Mouse (Mus musculus): ENCODE results near the gene Atg101.
A peak's percentile ranks its signal among the peaks of the same experiment; 100 is the strongest.
"Not testable (repeated sequence)": the region's sequence is repeated elsewhere in the genome, so short reads cannot be mapped to it uniquely, and the experiment has no call there.

The Atg101 gene

DNA sequence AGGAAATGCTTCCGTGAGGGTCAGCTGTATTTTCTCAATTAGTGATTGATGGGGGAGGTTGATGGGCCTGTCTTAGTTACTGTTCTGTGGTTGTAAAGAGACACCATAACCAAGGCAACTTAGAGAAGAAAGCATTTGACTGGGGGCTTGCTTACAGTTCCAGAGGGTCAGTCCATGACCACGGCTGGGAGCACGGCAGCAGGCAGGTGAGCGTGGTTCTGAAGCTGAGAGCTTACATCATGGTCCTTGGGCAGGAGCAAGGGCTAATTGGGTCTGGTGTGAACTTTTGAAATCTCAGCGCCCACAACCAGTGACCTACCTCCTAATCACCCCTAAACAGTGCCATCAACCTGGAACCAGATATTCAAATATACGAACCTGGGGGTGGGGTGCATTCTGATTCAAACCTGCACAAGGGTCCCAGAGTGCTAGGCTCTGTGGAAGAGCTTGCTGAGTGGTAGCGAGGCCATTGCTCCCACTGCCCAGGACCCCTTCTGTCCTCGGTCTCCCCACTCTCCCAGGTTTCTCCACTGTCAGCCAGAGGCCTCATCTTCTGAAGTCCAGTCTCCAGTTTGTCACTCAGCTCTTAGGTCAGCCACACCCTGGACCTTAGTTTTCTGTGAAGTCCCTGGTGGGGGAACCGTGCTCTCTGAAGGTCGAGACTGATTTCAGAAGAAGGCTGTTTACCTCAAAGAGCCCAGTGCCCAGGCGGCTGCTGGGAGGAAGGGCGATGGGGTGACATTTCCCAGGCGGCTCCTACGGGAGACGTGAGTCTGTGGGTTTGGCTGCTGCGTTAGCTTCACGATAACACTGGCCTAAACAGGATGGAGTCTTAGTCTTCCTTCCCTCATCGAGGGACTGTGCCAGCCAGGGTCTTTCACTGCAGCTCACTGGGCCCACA, 33.1 kb downstream of the Atg101 start:
- no peak for DNase-seq

DNA sequence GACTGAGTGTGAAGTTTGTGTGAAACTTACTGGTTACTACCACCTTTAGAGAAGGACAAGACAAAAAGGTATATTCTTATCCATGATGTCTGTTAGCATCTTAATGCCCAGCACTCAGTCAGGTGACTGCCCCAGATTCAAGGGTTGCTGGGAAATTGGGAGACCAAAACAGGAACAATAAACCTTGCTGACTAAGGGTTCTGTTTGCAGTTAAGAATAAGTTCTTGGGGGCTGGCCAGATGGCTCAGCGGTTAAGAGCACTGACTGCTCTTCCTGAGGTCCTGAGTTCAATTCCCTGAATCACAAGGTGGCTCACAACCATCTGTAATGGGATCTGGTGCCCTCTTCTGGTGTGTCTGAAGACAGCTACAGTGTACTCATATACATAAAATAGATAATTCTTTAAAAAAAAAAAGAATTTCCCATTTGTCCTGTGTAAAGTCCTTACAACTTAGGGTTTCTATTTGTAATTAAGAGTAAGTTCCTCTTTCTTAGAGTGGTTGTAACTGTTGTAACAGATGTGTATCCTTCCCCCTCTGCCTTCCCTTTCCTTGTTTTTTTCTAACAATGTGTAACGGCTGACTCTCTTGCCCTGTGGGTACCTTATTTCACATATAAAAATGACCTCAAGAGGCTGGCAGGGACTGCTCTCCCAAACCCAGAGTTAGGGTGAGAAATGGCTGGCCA, 33.9 kb downstream of the Atg101 start:
- no peak for DNase-seq

DNA sequence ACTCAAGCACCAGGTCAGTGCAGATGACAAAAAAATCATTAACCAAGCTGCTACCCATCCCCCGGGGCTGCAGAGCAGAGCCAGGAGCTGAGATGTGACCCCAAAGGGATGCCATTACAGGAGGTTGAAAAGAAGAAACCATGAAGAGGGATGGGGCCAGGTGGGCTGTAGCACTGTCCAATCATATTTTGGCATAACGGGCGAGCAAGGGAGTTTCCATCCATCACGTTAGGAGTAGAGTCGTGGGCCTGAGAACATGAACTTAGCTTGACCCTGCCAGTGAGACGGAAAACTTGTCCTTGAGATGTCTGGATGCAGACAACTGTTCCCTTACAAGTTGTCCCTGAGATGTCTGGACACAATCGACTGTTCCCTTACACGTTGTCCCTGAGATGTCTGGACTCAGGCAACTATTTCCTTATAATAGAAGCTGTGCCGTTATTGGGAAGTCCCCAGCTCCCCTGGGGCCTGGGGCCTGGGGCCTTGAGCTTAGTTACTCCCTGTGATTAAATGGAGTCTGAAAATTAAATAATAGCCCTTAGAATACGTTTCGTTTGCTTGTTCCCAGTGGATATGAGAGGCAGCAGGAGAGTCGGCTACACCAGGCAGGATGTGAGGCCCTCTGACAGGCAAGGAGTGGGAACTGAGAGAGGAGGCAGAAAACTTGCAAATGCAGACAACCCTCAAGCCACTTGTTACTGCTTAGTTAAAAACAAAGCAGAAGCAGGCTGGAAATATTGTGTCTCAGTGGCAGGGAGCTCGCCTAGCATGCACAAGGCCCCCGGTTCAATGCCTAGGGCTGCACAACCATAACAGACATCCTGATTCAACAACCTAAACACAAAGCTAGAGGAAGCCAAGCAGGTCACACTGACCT, 35.1 kb downstream of the Atg101 start:
- DNase-seq, result no peak

DNA sequence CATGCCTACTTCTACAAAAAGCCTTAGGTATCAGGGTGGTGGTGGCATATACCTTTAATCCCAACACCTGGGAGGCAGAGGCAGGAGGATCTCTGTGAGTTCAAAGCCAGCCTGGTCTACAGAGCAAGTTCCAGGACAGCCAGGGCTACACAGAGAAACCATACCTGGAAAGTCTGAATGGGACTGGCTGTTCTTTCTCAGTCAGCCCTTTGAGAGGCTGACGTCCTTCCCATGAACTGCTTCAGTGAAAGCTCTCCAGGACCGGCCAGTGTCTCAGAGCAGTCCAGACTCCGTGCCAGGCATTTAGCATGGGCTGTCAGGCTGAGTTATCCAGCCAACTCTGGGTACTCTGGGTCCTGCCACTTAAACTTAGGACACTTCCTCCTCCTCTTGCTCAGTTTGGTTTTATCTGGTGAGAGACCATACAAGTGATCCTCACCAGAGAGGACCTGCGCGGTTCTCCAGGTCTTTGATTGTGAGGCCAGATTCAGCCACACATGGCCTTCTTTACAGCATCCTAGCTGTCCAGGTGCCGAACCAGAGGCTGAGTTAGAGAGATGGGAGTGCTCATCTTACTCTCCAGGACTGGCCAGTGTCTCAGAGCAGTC, 36.0 kb downstream of the Atg101 start:
- DNase-seq, result no peak

DNA sequence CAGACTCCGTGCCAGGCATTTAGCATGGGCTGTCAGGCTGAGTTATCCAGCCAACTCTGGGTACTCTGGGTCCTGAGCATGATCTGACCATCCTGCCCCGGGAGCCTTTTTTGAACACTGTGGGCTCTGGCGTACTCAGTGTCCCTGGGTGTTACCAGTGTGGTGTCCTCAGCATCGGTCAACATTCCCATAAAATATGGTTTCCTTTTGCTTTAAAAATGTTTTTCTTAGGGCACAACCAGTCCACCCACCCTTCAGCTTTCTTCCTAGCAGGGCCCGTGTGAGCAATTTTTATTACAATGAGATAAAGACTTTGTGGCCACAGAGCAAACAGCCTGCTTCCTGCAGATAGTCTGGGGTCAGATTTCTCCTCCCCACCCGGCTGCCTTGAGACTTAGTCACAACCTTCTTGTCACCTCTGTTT, 36.6 kb downstream of the Atg101 start:
- no peak for DNase-seq

DNA sequence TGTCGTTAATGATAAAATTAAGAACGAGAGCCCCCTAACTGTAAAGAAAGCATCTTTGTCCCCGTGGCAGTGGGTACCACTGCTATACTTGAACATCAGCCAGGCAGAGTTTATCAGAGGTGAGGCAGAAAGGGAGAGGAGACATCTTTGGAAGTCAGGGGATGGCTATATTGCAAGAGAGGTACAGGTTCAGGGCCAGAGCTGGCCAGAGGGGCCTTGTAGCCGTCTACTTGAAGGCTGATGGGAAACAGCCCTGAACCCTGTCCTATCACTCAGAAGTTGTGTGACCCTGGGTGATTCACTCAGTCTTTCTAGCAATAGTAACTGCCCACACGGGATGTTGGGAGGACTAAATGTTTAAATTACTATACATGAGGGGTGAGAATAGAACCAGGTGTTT, 37.1 kb downstream of the Atg101 start:
- no peak for DNase-seq

DNA sequence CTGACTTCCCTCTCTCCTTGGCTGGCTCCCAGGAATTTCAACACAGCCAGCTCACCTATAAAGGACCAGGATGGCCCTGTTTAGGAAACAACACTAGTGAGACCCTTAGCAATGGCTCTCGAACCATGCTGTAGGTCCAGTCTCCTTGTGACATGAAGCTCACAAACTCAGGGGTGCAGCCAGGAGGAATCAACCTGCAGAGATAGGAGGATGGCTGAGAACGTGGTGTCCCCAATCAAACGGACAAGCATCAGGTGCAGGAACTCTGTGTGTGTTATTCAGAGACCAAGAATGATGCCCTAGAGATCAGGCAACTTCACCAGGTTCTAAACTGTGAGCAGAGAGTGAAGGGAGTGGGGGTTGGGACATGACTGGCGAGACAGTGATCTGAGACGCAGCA, 38.0 kb downstream of the Atg101 start:
- DNase-seq, result no peak

DNA sequence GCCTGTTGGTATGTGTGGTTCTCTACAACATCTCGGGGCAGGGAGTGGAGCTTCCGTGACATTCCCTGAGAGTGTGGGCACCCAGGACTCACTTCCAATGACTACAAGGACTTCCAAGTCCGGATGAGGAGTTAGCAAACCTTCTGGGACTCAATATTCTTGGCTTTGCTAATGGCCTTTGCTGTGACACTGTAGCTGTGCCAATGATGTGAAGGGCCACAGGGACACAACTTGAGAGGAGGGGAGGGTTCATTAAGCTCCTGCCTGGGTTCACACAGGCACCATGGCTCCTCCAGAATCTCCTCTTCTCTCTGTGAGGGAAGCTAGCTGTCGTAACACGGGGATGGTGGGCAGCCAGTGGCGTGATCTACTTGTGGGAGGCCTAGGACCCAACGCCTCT, 38.6 kb downstream of the Atg101 start:
- DNase-seq, result no peak

DNA sequence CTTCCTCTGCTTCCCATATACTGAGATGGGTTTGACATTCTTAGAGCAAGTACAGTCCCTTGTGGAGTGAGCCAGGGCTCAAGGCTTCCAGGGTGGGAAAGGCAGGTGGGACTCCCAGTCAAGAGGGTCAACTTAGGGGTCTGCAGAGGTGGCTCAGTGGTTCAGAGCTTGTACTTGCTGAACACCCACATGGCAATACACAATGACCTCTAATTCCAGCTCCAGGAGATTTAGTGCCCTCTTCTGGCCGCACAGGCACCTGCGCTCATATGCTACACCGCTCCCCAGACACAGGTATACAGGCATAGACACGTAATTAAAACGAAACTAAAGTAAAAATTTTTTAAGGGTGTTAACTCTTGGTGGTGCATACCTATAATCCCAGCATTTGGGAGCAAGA, 39.4 kb downstream of the Atg101 start:
- no peak for DNase-seq

DNA sequence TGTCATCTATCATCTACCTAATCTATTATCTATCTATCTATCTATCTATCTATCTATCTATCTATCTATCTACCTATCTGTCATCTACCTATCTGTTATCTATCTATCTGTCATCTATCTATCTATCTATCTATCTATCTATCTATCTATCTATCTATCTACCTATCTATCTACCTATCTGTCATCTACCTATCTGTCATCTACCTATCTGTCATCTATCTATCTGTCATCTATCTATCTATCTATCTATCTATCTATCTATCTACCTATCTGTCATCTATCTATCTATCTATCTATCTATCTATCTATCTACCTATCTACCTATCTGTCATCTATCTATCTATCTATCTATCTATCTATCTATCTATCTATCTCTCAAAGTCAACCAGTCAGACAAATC, 40.3 kb downstream of the Atg101 start:
- not testable (repeated sequence) for DNase-seq

DNA sequence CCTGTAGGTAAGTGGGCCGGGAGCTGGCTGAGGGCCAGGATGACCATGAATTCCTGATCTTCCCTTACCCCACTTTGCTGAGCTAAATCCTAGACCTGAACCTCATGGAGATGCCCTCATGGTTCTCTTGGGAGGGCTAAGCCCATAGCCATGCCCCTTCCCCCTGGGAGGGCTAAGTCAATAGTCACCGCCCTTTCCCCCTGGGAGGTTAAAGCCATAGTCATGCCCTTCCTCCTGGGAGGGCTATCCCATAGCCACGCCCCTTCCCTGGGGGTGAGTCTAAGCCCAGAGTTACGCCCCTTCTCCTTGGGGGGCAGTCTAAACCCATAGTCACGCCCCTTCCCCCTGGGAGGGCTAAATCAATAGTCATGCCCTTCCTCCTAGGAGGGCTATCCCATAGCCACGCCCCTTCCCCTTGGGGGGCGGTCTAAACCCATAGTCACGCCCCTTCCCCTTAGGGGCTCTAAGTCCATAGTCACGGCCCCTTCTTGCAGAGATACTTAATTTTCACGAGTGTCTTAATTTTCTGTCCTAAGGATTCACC, 42.0 kb downstream of the Atg101 start:
- no peak for DNase-seq

DNA sequence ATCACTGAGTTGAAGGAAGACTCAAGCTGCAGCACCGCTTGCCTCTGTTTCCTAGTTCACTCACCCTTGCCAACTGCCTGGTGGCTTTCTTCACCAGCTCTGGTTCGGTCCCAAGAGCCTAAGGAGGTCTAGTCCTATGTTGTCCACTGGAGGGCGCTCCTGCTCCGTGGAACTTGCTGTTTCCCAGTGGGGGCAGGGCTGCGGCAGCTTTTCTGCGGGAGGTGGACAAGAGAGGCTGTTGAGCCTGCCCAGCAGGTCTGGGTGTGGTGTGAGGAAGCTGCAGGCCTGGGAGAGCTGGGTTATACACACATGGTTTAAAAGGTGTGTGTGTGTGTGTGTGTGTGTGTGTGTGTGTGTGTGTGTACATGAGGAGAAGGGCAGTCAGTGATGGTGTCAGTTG, 43.2 kb downstream of the Atg101 start:
- peak; percentile 60 for DNase-seq

DNA sequence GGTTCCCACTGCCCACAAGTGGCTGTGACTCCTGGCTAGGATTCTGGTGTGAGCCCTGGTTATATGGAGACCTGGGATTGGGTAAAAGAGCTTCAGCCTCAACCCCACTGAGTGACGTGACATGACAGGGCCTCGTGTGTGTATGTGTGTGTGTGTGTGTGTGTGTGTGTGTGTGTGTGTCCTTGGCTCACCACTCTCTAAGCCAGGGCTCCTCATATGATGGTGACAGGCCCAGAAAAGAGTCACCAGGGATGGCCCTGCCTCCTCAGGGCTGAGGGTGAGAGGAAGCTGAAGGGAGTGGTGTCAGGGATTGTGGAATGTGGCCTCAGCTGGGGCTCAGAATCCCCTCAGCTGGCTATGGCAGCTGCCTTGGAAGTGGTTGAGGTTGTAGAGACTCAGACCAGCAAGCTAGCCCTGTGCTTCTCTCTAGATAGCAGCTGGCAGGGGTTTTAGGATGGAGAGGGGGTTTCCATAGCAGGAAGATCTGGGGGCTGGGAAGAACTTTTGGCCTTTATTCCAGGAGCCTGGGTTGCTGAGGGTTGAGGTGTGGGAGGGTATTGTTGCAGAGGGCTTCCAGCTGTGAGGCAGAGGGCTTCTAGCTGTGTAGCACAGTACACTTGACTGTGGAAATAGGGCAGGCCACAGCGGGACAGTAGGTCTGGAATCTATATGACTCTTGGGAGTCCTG, 44.9 kb downstream of the Atg101 start:
- no peak for DNase-seq

DNA sequence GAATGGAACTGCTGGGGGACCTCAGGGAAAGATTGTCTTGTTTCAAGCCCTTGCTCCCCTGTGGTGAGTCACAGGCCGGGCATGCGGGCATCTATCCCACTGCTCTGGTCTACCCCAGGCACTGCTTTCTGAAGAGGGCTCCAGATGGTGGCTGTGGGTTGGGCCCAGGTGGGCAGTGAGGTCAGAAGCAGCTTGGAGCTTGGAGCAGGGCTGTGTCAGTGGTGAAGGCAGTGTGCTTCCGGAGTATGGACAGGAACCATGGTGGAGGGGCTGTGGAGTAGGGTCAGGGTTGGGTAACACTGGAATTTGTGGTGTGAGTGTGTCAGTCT, 45.5 kb downstream of the Atg101 start:
- DNase-seq, result no peak

DNA sequence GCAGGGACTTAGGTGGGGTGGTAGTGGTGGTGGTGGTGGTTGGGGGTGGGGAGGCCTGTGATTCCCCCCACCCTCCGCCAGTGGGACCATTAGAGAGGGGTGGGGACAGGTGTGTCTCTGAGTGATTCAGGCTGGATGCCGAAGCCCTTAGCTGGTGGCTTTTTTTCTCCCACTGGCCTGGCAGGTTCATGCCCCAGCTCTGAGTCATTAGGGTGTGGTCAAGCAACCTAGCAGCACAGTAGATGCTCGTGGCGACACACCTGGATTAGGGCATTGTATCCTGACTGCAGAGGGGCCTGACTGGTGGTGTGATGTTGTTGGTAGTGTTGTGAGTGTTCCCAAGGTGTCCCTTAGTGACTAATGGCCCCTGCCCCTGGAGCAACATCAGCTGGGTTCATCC, 47.0 kb downstream of the Atg101 start:
- DNase-seq, result no peak

DNA sequence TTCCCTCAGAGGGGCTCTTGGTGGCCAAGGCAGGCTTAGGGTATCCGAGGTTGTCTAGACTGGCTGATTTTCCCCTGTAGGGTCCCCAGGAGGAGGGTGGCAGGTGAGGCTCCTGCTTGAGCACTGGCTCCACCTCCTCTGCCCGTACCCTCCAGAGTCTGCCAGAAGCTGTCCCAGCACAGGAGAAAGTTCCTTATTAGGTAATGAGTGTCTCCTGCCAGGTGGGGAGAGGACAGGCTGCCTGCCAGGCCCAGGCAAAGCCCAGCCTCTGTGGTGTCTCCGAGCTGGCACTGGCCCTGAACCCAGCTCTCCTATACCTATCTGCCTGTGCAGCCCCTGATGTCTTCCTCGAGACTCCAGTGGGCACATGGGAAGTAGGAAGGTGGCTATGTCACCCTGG, 48.3 kb downstream of the Atg101 start:
- no peak for DNase-seq

DNA sequence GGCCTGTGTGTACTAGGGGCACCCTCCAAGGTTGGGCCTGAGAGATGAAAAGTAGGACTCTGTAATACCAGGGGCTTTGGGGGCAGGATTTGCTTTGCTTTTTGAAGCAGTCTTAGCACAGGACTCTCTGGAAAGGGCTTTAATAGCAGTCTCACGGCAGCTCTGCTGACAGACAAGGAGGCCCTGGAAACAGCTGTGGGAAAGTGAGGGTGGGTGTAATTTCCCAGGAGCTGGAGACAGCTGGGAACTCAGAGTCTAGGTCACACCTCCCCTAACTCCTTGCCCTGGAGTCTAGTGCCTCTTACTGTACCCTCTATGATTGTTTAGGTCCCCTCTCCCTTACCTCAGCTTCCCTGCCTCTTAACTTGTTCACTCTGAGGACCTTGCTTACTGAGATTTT, 49.1 kb downstream of the Atg101 start:
- DNase-seq, result no peak

DNA sequence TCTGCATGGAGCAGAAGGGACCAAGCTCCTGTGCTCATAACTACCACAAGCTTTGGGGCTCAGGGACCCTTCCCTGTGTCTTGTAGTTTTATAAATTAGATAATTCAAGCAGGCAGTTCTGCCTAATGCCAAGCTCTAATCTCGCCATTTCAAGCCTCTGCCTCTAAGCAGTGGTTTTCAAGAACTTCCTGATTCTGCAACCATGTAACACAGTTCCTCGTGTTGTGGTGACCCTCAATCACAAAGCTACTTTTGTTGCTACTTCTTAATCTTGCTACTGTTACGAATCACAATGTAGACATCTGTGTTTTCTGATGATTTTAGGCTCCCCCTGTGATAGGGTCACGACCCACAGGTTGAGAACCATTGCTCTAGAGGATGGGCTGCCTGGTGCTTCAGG, 49.6 kb downstream of the Atg101 start:
- DNase-seq, result no peak

DNA sequence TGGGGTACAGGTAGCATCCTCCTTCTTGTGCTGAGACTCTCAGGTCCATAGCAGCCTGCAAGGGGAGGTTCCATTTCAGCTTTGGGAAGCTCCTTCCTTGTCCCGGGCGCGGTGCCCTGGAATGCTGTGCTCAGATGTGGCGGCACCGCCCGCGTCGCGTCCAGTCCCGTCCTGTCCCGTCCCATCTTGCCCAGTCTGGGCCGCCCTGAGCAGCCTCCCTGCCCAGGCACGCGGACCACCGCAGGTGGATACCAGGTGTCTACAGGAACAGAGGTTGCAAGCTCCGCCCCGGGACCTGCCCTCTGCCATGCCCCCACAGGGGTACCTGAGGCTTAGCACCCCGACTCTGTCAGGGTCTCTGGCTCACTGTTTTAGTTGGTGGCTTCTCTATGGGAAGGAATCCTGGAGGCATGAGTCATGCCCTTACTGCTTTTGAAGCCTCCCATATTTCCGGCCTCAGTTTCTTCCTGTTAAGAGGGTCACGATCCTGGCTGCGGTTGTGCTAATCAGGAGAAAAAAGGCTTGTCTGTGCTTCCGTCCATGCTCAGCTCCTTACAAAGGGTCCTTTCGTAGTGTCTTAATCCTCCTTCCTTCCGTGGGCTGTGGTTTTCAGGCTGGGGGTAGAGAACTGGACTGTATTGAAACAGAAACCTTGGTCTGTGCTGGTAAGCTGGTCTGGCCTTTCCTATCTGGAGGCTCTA, 52.6 kb downstream of the Atg101 start:
- DNase-seq, result no peak

DNA sequence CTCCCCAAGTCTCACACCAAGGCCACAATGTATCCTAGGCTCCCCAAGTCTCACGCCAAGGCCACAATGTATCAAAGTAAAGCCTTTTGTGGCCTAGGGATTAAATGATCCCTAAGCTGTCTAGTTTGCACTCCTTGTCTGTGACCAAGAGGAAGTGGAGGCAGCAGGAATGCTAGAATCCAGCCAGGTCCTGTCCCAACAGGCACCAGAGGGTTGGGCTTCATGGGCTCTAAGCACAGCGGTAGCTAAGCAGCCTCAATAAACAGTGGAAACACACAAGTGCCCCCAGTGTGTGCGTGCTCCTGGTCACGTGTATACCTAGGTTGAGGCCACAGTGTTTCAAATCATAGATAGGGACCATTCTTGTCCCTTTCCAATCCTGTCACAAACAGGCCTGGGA, 54.3 kb downstream of the Atg101 start:
- DNase-seq, result no peak

DNA sequence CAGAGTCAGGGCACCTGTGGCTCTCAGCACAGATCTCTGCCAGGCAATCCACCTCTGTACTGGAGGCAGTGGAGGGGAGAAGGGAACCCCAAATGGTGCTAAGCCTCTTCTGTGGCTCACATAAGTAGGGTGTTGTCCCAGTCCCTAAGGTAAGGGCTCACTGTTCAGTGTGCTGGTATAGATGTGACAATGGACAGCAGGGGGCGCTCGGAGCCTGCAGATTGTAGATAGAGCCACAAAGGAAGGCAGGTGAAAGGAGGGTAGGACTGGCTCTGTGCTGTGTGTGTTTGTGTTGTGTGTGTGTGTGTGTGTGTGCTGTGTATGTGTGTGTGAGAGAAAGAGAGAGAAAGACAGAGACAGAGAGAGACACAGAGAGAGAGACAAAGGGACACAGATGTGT, 55.5 kb downstream of the Atg101 start:
- peak; percentile 75 for DNase-seq

Measured in cerebellum, adult 9-11 months (tissue).